10 mouse cellular contexts compared by ENCODE assay signal in the genomic region with DNA sequence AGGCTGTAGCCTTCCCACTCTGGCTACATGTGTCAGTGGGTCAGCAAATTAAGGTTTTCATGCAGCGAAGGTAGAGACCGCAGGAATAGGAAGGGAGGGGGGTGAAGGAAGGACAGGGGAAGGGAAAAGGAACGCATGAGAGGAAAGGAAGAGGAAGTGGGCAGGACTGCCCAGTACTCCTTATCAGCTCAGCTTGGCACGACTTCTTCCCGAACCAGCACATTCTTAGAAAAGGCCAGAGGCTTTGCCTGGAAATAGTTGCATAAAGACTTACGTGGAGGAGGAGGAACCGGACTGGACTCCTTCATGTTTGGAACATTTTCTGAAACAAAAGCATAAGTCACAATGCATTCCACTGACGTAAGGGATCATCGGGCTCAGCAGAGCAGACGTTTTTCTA.
DNase-seq lines count a peak whose midpoint lies in the region; ATAC-seq and TF ChIP-seq lines count a peak whose summit lies in the region.
"Had no signal": no experiment of that assay in that cellular context is flagged by ENCODE, and none has a peak within 500 bp of the region (broad histone marks: within the 10 kb centered on the region; RNA-seq: fewer than 3 reads in every experiment).

No protein-coding gene starts in this region.

- no peaks in the 10 kb centered on the region for H3K27me3 ChIP-seq in kidney, adult 2 months (replicated peaks; ENCODE audit: control insufficient read depth, insufficient read depth, low read length)
- H3K27me3 ChIP-seq in heart, embryonic 15.5 days: no peaks in the 10 kb centered on the region
- no peaks in the 10 kb centered on the region for H3K27me3 ChIP-seq in midbrain, embryonic 10.5 days (ENCODE audit: low read depth, poor library complexity, severe bottlenecking)
- H3K27me3 ChIP-seq in forebrain, embryonic 15.5 days: no peaks in the 10 kb centered on the region

- H3K9ac ChIP-seq in heart, embryonic 15.5 days: no peak overlapping the region
- H3K9ac ChIP-seq in forebrain, embryonic 15.5 days (replicated peaks): no peak overlapping the region
- H3K9ac ChIP-seq: forebrain, embryonic 13.5 days had no signal

- no peaks in the 10 kb centered on the region for H3K36me3 ChIP-seq in kidney, adult 2 months (ENCODE audit: control insufficient read depth, insufficient read depth, low read length)
- H3K36me3 ChIP-seq in heart, embryonic 15.5 days: peaks cover 18% of the 10 kb centered on the region
- no peaks in the 10 kb centered on the region for H3K36me3 ChIP-seq in midbrain, embryonic 10.5 days
- no peaks in the 10 kb centered on the region for H3K36me3 ChIP-seq in forebrain, embryonic 15.5 days

- peaks cover 4% of the 10 kb centered on the region for H3K4me1 ChIP-seq in kidney, adult 2 months (ENCODE audit: control insufficient read depth, insufficient read depth, low read length)
- H3K4me1 ChIP-seq in heart, embryonic 15.5 days (replicated peaks): peaks cover 36% of the 10 kb centered on the region
- H3K4me1 ChIP-seq in midbrain, embryonic 10.5 days: peaks cover 26% of the 10 kb centered on the region
- no peaks in the 10 kb centered on the region for H3K4me1 ChIP-seq in forebrain, embryonic 15.5 days
- H3K4me1 ChIP-seq: forebrain, embryonic 13.5 days had no signal

- no peak for TF ChIP-seq POLR2A in kidney, adult 2 months (IDR thresholded peaks at IDR 0.05; ENCODE audit: low read depth, low read length)

- WGBS in kidney, adult 2 months: 34% methylated on average over 10 of the region's 10 CpGs
- WGBS in heart, embryonic 15.5 days: 41% methylated on average over 10 of the region's 10 CpGs
- WGBS in midbrain, embryonic 10.5 days: 80% methylated on average over 10 of the region's 10 CpGs
- WGBS in forebrain, embryonic 15.5 days: 73% methylated on average over 10 of the region's 10 CpGs

- no peak for TF ChIP-seq CTCF in kidney, adult 2 months (conservative IDR thresholded peaks at IDR 0.05; ENCODE audit: insufficient read depth, insufficient read length, low read depth, low read length)

- no peak overlapping the region for H3K4me2 ChIP-seq in heart, embryonic 15.5 days
- no peak overlapping the region for H3K4me2 ChIP-seq in forebrain, embryonic 15.5 days (replicated peaks)
- H3K4me2 ChIP-seq: forebrain, embryonic 13.5 days had no signal

- no peak overlapping the region for H3K4me3 ChIP-seq in kidney, adult 2 months (ENCODE audit: insufficient read depth, low read depth, low read length)
- H3K4me3 ChIP-seq in heart, embryonic 15.5 days: no peak overlapping the region
- H3K4me3 ChIP-seq in midbrain, embryonic 10.5 days: no peak overlapping the region
- no peak overlapping the region for H3K4me3 ChIP-seq in forebrain, embryonic 15.5 days
- H3K4me3 ChIP-seq: forebrain, embryonic 13.5 days had no signal

- no peaks in the 10 kb centered on the region for H3K9me3 ChIP-seq in heart, embryonic 15.5 days (replicated peaks)
- no peaks in the 10 kb centered on the region for H3K9me3 ChIP-seq in midbrain, embryonic 10.5 days (replicated peaks)
- H3K9me3 ChIP-seq in forebrain, embryonic 15.5 days: no peaks in the 10 kb centered on the region
- H3K9me3 ChIP-seq: forebrain, embryonic 13.5 days had no signal

- ATAC-seq in heart, embryonic 15.5 days (replicated peaks; ENCODE audit: insufficient number of reproducible peaks, insufficient read depth, low FRiP score, low read depth): no peak
- no peak for ATAC-seq in forebrain, embryonic 15.5 days (replicated peaks)
- ATAC-seq: CD4-positive, CD25-positive, alpha-beta regulatory T cell, adult 4 months; forebrain, embryonic 13.5 days had no signal

- H3K27ac ChIP-seq in kidney, adult 2 months (ENCODE audit: insufficient read depth, low read depth, low read length): no peak overlapping the region; the same call in 1 of the 2 replicates
- H3K27ac ChIP-seq in heart, embryonic 15.5 days: peak overlapping the region; percentile 34
- H3K27ac ChIP-seq in midbrain, embryonic 10.5 days (replicated peaks): no peak overlapping the region
- H3K27ac ChIP-seq in forebrain, embryonic 15.5 days (replicated peaks): no peak overlapping the region
- H3K27ac ChIP-seq: forebrain, embryonic 13.5 days had no signal

- peak; percentile 49 for DNase-seq in kidney, adult 2 months
- no peak for DNase-seq in kidney, postnatal 4 days
- DNase-seq in adipocyte (ENCODE audit: low spot score): peak; percentile 68
- peak; percentile 64 for DNase-seq in lung, postnatal 10 days
- DNase-seq in Muller cell, postnatal 12 days (ENCODE audit: inconsistent ontology term): no peak
- DNase-seq in midbrain, embryonic 10.5 days (ENCODE audit: low spot score): no peak

Comparison
In these comparisons a context has a peak if more than half of its experiments do, and no peak if none do; other contexts are left out.
1. DNase-seq: peak in kidney, adult 2 months (single experiment), adipocyte (single experiment) and lung, postnatal 10 days (single experiment); none in kidney, postnatal 4 days (0 of 2), Muller cell, postnatal 12 days (single experiment) and midbrain, embryonic 10.5 days (single experiment).